Mouse (Mus musculus): ENCODE results near the gene Nrip1.

Gene Nrip1

GRCm38 (mm10) chr16:76316940-76317822 is 56.4 kb downstream of the Nrip1 start:
- DNase-seq (ENCODE audit: low spot score in 2 of 2) = no peak

DNA sequence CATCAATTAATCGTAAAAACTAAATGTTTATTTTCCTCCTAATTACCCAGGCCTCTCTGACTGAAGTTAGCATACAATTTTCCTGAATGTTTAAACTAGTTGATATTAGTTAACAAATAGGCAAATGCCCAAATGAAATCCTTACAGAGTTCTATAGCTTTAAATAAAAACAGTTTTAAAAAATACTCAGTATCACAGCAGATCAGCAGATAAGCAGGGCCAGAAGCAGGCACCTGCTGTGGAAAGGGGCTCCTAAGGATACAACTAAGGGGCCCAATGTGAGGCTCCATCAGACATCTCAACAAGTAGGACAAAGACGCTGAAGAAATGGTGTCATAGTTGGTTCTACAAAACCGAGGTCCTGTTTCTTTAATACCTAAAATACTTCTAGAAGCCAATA is 58.0 kb downstream of the Nrip1 start:
- no peak for DNase-seq (ENCODE audit: low spot score in 2 of 2)

GRCm38 (mm10) chr16:76314013-76314950 is 59.3 kb downstream of the Nrip1 start:
- DNase-seq (ENCODE audit: low spot score in 2 of 2) = no peak

DNA sequence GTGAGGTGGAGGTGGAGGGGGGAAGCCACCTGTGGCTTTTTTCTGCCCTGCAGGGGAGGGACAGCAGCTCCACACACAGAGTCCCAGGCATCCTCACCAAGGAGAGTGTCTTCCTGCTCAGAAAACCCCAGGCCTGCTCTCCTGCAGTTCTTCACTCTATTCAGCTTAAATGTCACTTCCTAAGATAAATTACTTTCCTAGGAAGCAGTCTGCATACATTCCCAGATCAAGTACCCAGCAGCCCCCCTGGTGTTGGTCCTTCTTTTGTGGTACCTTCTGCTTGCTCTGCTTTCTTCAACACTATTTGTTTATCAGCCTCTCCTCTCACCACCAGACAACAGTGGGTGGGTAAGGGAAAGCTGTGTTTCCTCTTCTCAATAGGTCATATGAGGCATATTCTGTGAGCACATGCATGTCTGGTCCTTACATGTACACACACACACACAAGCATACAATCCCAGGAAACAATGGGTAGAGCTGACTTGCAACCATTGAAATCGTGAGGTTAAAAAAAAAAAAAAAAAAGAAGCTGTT is 60.7 kb downstream of the Nrip1 start:
- DNase-seq (ENCODE audit: low spot score in 2 of 2) = no peak

DNA sequence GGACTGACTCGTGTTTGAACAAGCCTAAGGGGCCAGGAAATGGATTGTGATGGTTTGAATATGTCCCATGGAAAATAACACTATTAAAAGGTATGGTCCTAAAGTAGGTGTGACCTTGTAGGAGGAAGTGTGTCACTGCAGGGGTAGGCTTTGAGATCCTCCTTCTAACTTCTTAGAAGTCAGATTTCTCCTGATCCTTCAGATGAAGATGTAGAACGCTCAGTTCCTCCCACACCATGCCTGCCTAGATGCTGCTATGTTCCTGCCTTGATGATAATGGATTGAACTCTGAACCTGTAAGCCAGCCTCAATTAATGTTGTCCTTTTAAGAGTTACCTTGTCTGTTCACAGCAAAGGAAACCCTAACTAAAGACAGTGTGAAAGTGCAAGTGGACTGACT is 62.8 kb downstream of the Nrip1 start:
- DNase-seq (ENCODE audit: low spot score in 2 of 2) = no peak

GRCm38 (mm10) chr16:76310286-76310685 is 63.3 kb downstream of the Nrip1 start:
- DNase-seq (ENCODE audit: low spot score in 2 of 2) = no peak

DNA sequence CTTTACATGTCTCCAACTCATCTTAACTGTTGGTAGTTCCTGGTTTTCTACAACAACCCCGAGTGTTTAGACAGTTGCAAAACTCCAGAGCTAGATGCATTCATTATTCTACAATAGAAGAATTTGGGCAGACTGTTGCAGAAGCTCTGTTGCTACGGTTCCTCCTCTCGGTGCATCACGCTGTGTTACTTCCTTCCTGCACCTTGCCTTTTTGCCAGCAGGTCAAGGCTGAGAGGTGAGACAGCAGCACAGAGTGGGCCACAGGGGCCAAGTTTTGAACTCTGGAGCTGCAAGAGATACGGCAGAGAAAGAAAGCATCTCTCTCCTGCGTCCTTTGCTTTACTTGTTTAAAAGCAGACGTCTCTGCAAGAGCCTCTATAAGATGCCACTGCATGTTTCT is 64.3 kb downstream of the Nrip1 start:
- DNase-seq (ENCODE audit: low spot score in 2 of 2) = no peak

- no peak for DNase-seq (ENCODE audit: low spot score in 2 of 2)
These were observed 66.6 kb downstream of the Nrip1 start for GRCm38 (mm10) chr16:76307039-76307438.

DNA sequence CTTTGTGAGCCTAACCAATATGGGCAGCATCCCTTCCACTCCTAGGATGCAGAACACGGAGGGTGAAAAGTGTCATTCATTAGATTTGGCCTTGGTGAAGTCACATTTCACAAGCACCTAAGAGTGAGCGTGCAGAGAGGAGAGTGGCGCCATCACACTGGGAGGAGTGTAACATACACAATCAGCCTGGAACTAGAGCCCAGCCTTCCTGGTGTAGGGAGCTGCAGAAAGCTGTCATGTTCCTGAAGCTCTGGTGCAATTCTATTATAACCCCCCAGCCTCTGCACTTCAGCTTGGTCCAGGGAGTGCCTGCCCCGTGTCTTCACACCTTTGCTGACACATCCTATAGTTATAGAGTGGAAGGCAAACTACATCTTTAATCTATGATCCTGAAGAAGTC is 67.2 kb downstream of the Nrip1 start:
- no peak for DNase-seq (ENCODE audit: low spot score in 2 of 2)

- no peak for DNase-seq (ENCODE audit: low spot score in 2 of 2)
These were observed 70.2 kb downstream of the Nrip1 start for GRCm38 (mm10) chr16:76303436-76303835.

DNA sequence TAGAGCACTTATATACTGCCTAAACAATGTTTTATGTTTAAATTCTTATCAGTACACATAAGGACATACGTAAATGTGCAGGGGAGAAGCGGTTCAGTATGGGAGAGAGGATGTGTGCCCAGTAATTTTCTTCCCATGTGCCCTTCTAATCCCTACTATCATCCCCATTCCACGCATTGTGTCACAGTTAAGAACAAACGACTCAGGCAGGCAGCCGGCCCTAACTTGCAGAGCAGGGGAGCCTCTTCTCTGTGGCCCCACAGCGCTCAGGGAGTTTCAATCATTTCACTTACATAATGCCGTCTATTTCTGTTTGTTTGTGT is 71.9 kb downstream of the Nrip1 start:
- no peak for DNase-seq (ENCODE audit: low spot score in 2 of 2)

GRCm38 (mm10) chr16:76301037-76301727 is 72.4 kb downstream of the Nrip1 start:
- DNase-seq (ENCODE audit: low spot score in 2 of 2) = no peak

GRCm38 (mm10) chr16:76300452-76300851 is 73.2 kb downstream of the Nrip1 start:
- no peak for DNase-seq (ENCODE audit: low spot score in 2 of 2)

GRCm38 (mm10) chr16:76299511-76299910 is 74.1 kb downstream of the Nrip1 start:
- DNase-seq (ENCODE audit: low spot score in 2 of 2) = no peak

DNA sequence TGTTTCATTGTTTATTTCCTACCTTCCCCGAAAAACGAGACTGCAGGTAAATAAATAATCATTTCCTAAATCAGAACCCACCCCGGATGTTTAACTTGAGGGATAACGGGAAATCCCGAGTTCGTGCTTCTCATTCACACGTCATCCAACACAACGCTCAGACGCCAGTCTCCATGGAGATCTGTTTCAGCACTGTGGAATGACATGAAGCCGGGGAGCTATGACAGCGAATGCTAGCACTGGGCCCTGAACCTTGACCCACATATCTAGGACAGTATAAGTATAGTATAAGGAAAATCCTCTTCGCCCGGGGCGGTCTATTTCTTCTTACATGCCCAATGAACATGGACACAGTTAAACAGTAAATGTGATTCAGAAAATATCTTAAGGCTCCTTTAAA is 78.3 kb downstream of the Nrip1 start:
- no peak for DNase-seq (ENCODE audit: low spot score in 2 of 2)

GRCm38 (mm10) chr16:76294550-76294949 is 79.1 kb downstream of the Nrip1 start:
- DNase-seq (ENCODE audit: low spot score in 2 of 2) = no peak

DNA sequence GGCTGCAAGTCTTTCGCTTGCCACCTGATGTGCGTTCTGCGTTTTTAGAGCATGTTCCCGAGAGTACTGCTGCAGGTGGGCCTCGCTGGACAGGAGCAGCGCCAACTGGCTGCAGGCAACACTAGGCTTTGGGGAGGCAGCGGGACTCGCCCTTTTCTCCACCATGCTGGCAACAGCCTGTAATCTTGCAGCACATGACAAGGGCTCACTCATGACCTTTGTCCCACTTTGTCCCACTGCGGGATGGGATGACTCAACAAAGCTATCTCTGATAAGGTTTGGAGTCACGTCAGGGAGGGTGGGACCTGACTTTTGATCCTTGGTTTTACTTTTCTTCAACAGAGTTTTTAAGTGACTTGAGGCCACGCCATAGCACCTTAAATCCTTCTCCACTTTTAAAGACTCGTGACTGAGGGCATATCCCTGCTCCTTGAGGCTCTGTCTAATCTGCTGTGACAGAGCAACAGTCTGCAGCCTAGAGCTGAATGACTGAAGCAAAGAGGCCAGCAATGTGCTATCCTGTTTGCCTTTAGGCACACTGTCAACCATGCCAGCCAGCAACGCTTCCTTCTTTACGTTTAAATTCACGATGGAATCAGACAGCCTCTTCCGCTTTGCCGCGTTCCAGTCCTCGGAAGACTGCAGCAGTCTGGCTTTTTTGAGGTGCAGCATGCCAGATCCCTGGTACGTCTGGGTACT is 79.7 kb downstream of the Nrip1 start:
- no peak for DNase-seq (ENCODE audit: low spot score in 2 of 2)

- no peak for DNase-seq (ENCODE audit: low spot score in 2 of 2)
These were observed 80.5 kb downstream of the Nrip1 start for GRCm38 (mm10) chr16:76293176-76293575.

- no peak for DNase-seq (ENCODE audit: low spot score in 2 of 2)
These were observed 81.0 kb downstream of the Nrip1 start for GRCm38 (mm10) chr16:76292656-76293055.

DNA sequence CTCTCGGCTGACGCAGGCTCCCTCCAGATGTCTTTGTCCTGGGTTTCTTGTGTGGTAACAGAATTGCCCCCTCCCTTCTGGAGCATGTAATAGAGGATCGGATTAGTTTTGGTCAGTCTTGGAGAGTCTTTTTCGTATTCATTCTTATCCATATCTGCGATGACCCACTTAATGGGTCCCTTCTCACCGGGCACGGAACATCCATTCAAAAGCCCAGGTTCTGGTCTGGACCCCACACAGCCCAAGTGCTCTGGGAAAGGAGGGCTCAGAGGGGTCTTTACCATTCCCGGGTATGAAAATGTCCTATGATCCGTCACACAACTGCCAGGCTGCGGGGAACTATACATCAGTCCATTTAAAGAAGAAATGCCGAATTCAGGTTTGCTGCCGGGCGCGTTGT is 82.3 kb downstream of the Nrip1 start:
- DNase-seq (ENCODE audit: low spot score in 2 of 2) = no peak

DNA sequence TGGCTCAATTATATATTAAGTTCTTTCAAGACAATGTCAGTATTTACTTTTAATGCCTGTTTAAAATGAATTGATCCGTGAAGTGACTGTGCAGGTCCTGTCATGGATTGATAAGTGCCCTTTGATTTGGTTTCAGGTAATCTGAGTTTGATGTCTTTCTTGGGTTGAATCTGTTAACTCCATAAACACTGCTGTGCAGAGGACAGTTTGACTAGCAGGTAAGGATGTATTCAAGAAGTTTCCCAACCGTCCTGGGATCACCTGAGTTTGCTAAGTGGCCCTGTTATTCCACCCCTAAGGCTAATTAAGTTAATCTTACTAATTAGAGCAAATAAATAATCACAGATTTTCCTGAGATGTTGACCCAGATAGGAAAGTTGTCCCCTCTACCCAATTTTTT is 84.1 kb downstream of the Nrip1 start:
- no peak for DNase-seq (ENCODE audit: low spot score in 2 of 2)

Measured in natural killer cell, adult 2 months (primary cell).